Mouse (Mus musculus) CH12.LX (cell line): ENCODE measurements around the gene Fbln1. TPM values are rescaled to one million over a fixed set of nuclear protein-coding genes. Genes with fewer than 3 reads are reported as not detected.

Experiments
- DNase-seq: peaks from one replicate; pipeline ENCODE4 v3.0.0-alpha.2; 2013; ENCODE audit errors: extremely low read depth
- H3K27ac ChIP-seq: 2 replicates; pipeline ENCODE4 v1.5.1; 2012; ENCODE audit warnings: low read depth, mild to moderate bottlenecking, control low read depth, moderate library complexity; ENCODE audit not compliant: insufficient read depth
- H3K27me3 ChIP-seq: replicated peaks from 2 replicates; pipeline ENCODE3; 2012; ENCODE audit warnings: inconsistent platforms
- H3K36me3 ChIP-seq, 2 experiments: replicated peaks in 1 of 2; 2 replicates each; pipeline versions ENCODE3 to v1.6.1; 2012; ENCODE audit warnings: inconsistent platforms in 1 of 2, low read length in 1 of 2, mild to moderate bottlenecking in 1 of 2, mixed read lengths in 1 of 2, moderate library complexity in 1 of 2; ENCODE audit not compliant: control insufficient read depth in 1 of 2, insufficient read depth in 1 of 2
- H3K4me1 ChIP-seq, 2 experiments: 2 replicates each; pipeline ENCODE4 v1.6.1; 2012; ENCODE audit warnings: inconsistent platforms in 1 of 2, moderate library complexity in 1 of 2; ENCODE audit not compliant: insufficient read depth in 2 of 2, control insufficient read depth in 1 of 2
- H3K4me2 ChIP-seq: 2 replicates; pipeline ENCODE4 v1.6.1; 2012; ENCODE audit warnings: low read depth, mild to moderate bottlenecking, control low read depth; ENCODE audit not compliant: poor library complexity, insufficient read depth, severe bottlenecking
- H3K4me3 ChIP-seq, 3 experiments: fragments of 150-350 bp in 1 of 3; sonication (generic) in 1 of 3; replicated peaks in 1 of 3; 2 replicates each; pipeline versions ENCODE3 to v1.5.1; 2011 to 2012; ENCODE audit warnings: low read depth in 2 of 3, low read length in 2 of 3, mild to moderate bottlenecking in 2 of 3, moderate library complexity in 2 of 3, control low read depth in 1 of 3, improper control_type of control experiment in 1 of 3, inconsistent platforms in 1 of 3, mixed read lengths in 1 of 3; ENCODE audit not compliant: poor library complexity in 1 of 3
- H3K79me2 ChIP-seq: replicated peaks from 2 replicates; pipeline ENCODE4 v1.6.1; 2012; ENCODE audit warnings: mild to moderate bottlenecking, moderate library complexity; ENCODE audit not compliant: control insufficient read depth, poor library complexity, insufficient read depth, severe bottlenecking; ENCODE audit errors: extremely low read depth
- H3K9ac ChIP-seq: 2 replicates; pipeline ENCODE4 v1.6.1; 2012; ENCODE audit warnings: low read depth, mild to moderate bottlenecking, control low read depth, moderate library complexity; ENCODE audit not compliant: insufficient read depth
- H3K9me3 ChIP-seq: replicated peaks from 2 replicates; pipeline ENCODE3; 2012; ENCODE audit warnings: low read length, inconsistent platforms, mixed read lengths
- CTCF ChIP-seq, 2 experiments: IDR thresholded peaks in 1 of 2; conservative IDR thresholded peaks in 1 of 2; 2 replicates each; pipeline ENCODE4 v1.5.1; 2011 to 2012; ENCODE audit warnings: low read depth in 2 of 2, low read length in 2 of 2, improper control_type of control experiment in 1 of 2, inconsistent platforms in 1 of 2, mild to moderate bottlenecking in 1 of 2, moderate library complexity in 1 of 2
- ETS1 ChIP-seq: conservative IDR thresholded peaks from 2 replicates; pipeline ENCODE4 v1.6.1; 2012; ENCODE audit warnings: low read depth, mild to moderate bottlenecking, inconsistent platforms, low read length, improper control_type of control experiment, moderate library complexity
- IRF4 ChIP-seq: IDR thresholded peaks from 2 replicates; pipeline ENCODE4 v1.6.1; 2014; ENCODE audit warnings: low read depth, mild to moderate bottlenecking, inconsistent platforms, low read length, improper control_type of control experiment
- JUND ChIP-seq: conservative IDR thresholded peaks from 2 replicates; pipeline ENCODE4 v1.6.1; 2011; ENCODE audit warnings: low read depth, low read length, improper control_type of control experiment
- KAT2A ChIP-seq: IDR thresholded peaks from 2 replicates; pipeline ENCODE4 v1.6.1; 2012; ENCODE audit warnings: low read length, improper control_type of control experiment, inconsistent platforms; ENCODE audit not compliant: insufficient replicate concordance
- MEF2A ChIP-seq: IDR thresholded peaks from 2 replicates; pipeline ENCODE4 v1.6.1; 2014; ENCODE audit warnings: low read depth, mild to moderate bottlenecking, inconsistent platforms, low read length, improper control_type of control experiment, borderline replicate concordance
- NRF1 ChIP-seq: IDR thresholded peaks from 2 replicates; pipeline ENCODE4 v1.6.1; 2014; ENCODE audit warnings: low read depth, mild to moderate bottlenecking, inconsistent platforms, low read length, improper control_type of control experiment, moderate library complexity
- RAD21 ChIP-seq: IDR thresholded peaks from 2 replicates; pipeline ENCODE4 v1.6.1; 2011; ENCODE audit warnings: low read depth, mild to moderate bottlenecking, low read length, improper control_type of control experiment, moderate library complexity
- SMC3 ChIP-seq: IDR thresholded peaks from 2 replicates; pipeline ENCODE4 v1.6.1; 2011; ENCODE audit warnings: low read depth, low read length, improper control_type of control experiment
- TBP ChIP-seq: conservative IDR thresholded peaks from 2 replicates; pipeline ENCODE4 v1.6.1; 2011; ENCODE audit warnings: low read depth, low read length, improper control_type of control experiment
- TCF12 ChIP-seq: IDR thresholded peaks from 2 replicates; pipeline ENCODE4 v1.6.1; 2014; ENCODE audit warnings: low read depth, mild to moderate bottlenecking, inconsistent platforms, low read length, improper control_type of control experiment
- UBTF ChIP-seq: IDR thresholded peaks from 2 replicates; pipeline ENCODE4 v1.6.1; 2012; ENCODE audit warnings: low read depth, mild to moderate bottlenecking, inconsistent platforms, low read length, improper control_type of control experiment, moderate library complexity
- USF2 ChIP-seq: conservative IDR thresholded peaks from 2 replicates; pipeline ENCODE4 v1.6.1; 2011; ENCODE audit warnings: low read depth, low read length, improper control_type of control experiment
- ZC3H11A ChIP-seq: IDR thresholded peaks from 2 replicates; pipeline ENCODE4 v1.6.1; 2012; ENCODE audit warnings: low read depth, mild to moderate bottlenecking, inconsistent platforms, low read length, improper control_type of control experiment
- ZKSCAN1 ChIP-seq: IDR thresholded peaks from 2 replicates; pipeline ENCODE4 v1.6.1; 2012; ENCODE audit warnings: low read depth, inconsistent platforms, low read length, improper control_type of control experiment, borderline replicate concordance
- ZMIZ1 ChIP-seq: IDR thresholded peaks from 2 replicates; pipeline ENCODE4 v1.6.1; 2012; ENCODE audit warnings: low read depth, mild to moderate bottlenecking, inconsistent platforms, low read length, improper control_type of control experiment
- ZNF384 ChIP-seq: IDR thresholded peaks from 2 replicates; pipeline ENCODE4 v1.6.1; 2012; ENCODE audit warnings: low read depth, low read length, improper control_type of control experiment, inconsistent platforms
- dilution Hi-C: fragments of 300-500 bp; cut with MboI; formaldehyde crosslinking; loops from 2 replicates; pipeline ENCODE4 v1.14.3; 2020; ENCODE audit warnings: low sequenced_read_pairs; ENCODE audit not compliant: extremely low pct_unique_long_range_greater_than_20kb, extremely low pct_ligation_motif_present
- in situ Hi-C: fragments of 300-500 bp; cut with MboI; formaldehyde crosslinking; loops from 3 replicates; pipeline ENCODE4 v1.14.3; 2019; ENCODE audit warnings: low sequenced_read_pairs, low pct_ligation_motif_present, low pct_unique_long_range_greater_than_20kb, mixed read lengths
- polyA plus RNA-seq: library from polyadenylated mRNA; unstranded; fragments of >175 nt; gene quantifications from 2 replicates; pipeline ENCODE4 v1.2.1, GENCODE M21; 2012; ENCODE audit warnings: low read depth; ENCODE audit not compliant: insufficient read length
- total RNA-seq, 2 experiments: library from RNA; depleted of rRNA; stranded (reverse); fragments of 300-350 nt in 1 of 2; fragments of >200 nt in 1 of 2; gene quantifications; 2 replicates each; pipeline ENCODE4 v1.2.3; 2012 to 2014

Fbln1 gene
- total and polyA plus RNA-seq, 3 experiments, result 1.4 TPM; not detected in 2

DNA sequence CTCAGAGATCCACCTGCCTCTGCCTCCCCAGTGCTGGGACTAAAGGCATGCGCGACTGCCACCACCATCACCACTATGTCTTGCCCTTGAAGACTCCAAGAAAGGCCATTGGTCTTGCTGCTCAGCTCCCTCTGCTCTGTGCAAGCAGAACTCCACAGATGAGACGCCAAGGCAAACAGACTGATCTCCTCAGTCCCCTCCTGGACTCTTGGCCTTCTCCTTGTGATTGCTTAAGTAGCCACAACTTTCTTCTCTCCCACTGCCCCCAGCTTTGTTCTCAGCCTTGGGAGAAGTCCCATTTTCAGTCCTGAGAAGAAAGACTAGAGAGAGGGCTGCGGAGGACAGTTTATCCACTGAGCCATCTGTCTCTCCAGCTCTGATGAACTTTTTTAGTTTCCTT lies 23.7 kb upstream of the Fbln1 start:
- peaks cover 84% of the 10 kb centered on the region for H3K27me3 ChIP-seq
- dilution Hi-C loops (no loop called here), in situ Hi-C loops (no loop called here)
- H3K4me2 ChIP-seq, result no peak overlapping the region
- no peak overlapping the region for H3K4me3 ChIP-seq
- DNase-seq, result no peak
- no peaks in the 10 kb centered on the region for H3K36me3 ChIP-seq
- H3K79me2 ChIP-seq, result no peaks in the 10 kb centered on the region
- no peak overlapping the region for H3K27ac ChIP-seq
- no peaks in the 10 kb centered on the region for H3K4me1 ChIP-seq
- TF ChIP-seq UBTF (no peak), ZMIZ1 (no peak), TBP (no peak), TCF12 (no peak), RAD21 (no peak), MEF2A (no peak), NRF1 (no peak), ZNF384 (no peak), IRF4 (no peak), USF2 (no peak), SMC3 (no peak), ETS1 (no peak), CTCF (conservative IDR thresholded peaks at IDR 0.05 in 1 of 2, IDR thresholded peaks at IDR 0.05 in 1 of 2; ENCODE audit: low read depth in 2 of 2, low read length in 2 of 2) (no peak), ZC3H11A (no peak), ZKSCAN1 (no peak), JUND (no peak)
- H3K9me3 ChIP-seq, result peaks cover 2% of the 10 kb centered on the region
- H3K9ac ChIP-seq, result no peak overlapping the region

DNA sequence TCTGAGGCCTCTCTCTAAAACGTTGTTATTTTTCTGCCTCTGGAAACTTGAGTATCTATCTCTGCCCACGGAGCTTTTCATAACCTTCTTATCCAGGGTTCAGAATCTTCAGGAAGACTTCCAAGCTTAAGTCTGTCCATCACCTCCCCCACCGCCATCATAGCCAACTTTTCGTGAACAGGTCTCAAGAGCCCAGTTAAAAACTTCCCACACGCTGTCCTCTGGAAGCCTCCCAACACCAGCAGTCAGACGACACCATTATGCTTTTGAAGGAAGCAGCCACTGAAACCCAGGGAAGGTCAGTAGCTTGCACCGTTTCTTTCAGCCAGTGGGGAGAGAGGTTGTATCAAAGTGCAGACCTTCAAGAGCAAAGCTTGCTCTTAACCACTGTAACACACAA lies 18.8 kb upstream of the Fbln1 start:
- Histone ChIP-seq H3K4me3 (no peak overlapping the region), H3K27ac (no peak overlapping the region), H3K79me2 (no peaks in the 10 kb centered on the region), H3K4me2 (no peak overlapping the region), H3K36me3 (no peaks in the 10 kb centered on the region), H3K27me3 (peaks cover 55% of the 10 kb centered on the region), H3K4me1 (no peaks in the 10 kb centered on the region), H3K9me3 (no peaks in the 10 kb centered on the region), H3K9ac (no peak overlapping the region)
- dilution Hi-C loops, result no loop called here
- DNase-seq, result no peak
- TF ChIP-seq ZC3H11A, result no peak
- TF ChIP-seq KAT2A, result no peak
- in situ Hi-C loops, result no loop called here
